Mouse (Mus musculus) spleen, postnatal 4 days (tissue): ENCODE results near the gene Gm5415.
"Not testable (repeated sequence)": the region's sequence is repeated elsewhere in the genome, so short reads cannot be mapped to it uniquely, and the experiment has no call there.

Source experiments
- DNase-seq, 2 experiments: peaks; one replicate each; pipeline ENCODE4 v3.0.0; 2022; ENCODE audit warnings: low spot score in 2 of 2

Gm5415 gene

GRCm38 (mm10) chr1:32547194-32547593 is at the start of gene Gm5415:
Gene Gm5415 (minus strand): TSS chr1:32547294.
- not testable (repeated sequence) for DNase-seq

- DNase-seq, result no peak
These were observed 21.8 kb upstream of the Gm5415 start for GRCm38 (mm10) chr1:32568901-32569300.

- no peak for DNase-seq
These were observed 6.8 kb upstream of the Gm5415 start for GRCm38 (mm10) chr1:32553925-32554324.

- no peak for DNase-seq
These were observed 6.4 kb upstream of the Gm5415 start for GRCm38 (mm10) chr1:32553459-32553858.

- DNase-seq, result no peak
These were observed 43.7 kb downstream of the Gm5415 start for GRCm38 (mm10) chr1:32503381-32503780.
